Mouse (Mus musculus) hindbrain, embryonic 15.5 days (tissue): ENCODE results near the gene Nup93. TPM values are rescaled to one million over a fixed set of nuclear protein-coding genes. Genes with fewer than 3 reads are reported as not detected.

Source experiments
- ATAC-seq: fragments of 200-750 bp; cut with Nextera tagmentation; 2 replicates; pipeline ENCODE4 v1.8.0; 2017; ENCODE audit warnings: low read depth, moderate number of reproducible peaks, moderate TSS enrichment; ENCODE audit not compliant: low FRiP score
- H3K27ac ChIP-seq: fragments of 300-500 bp; sonication (generic); replicated peaks from 2 replicates; pipeline ENCODE4 v1.5.1; 2015; ENCODE audit warnings: mild to moderate bottlenecking, inconsistent platforms
- H3K27me3 ChIP-seq: fragments of 300-500 bp; sonication (generic); 2 replicates; pipeline ENCODE4 v1.6.1; 2015; ENCODE audit warnings: control low read depth, inconsistent platforms
- H3K36me3 ChIP-seq: fragments of 300-500 bp; sonication (generic); 2 replicates; pipeline ENCODE4 v1.6.1; 2015; ENCODE audit warnings: control low read depth, inconsistent platforms
- H3K4me1 ChIP-seq: fragments of 300-500 bp; sonication (generic); replicated peaks from 2 replicates; pipeline ENCODE4 v1.6.1; 2015; ENCODE audit warnings: control low read depth, inconsistent platforms
- H3K4me2 ChIP-seq: fragments of 300-500 bp; sonication (generic); 2 replicates; pipeline ENCODE4 v1.6.1; 2015; ENCODE audit warnings: moderate library complexity, mild to moderate bottlenecking, inconsistent platforms
- H3K4me3 ChIP-seq: fragments of 300-500 bp; sonication (generic); 2 replicates; pipeline ENCODE4 v1.5.1; 2015; ENCODE audit warnings: mild to moderate bottlenecking, inconsistent platforms
- H3K9ac ChIP-seq: fragments of 300-500 bp; sonication (generic); 2 replicates; pipeline ENCODE4 v1.6.1; 2015; ENCODE audit warnings: inconsistent platforms
- H3K9me3 ChIP-seq: fragments of 300-500 bp; sonication (generic); 2 replicates; pipeline ENCODE4 v1.6.1; 2016; ENCODE audit warnings: control low read depth, inconsistent platforms
- WGBS: fragments of 180-500 bp; shearing (Covaris S2); methylation state at CpG from one replicate; pipeline ENCODE4 v1.1.7; 2015; 5-methylcytosine and 5-hydroxymethylcytosine counted together
- polyA plus RNA-seq: library from polyadenylated mRNA; unstranded; fragments of >200 nt; fragmentation: Nextera tagmentation; extraction: Ambion mirVana; gene quantifications from 2 replicates; pipeline ENCODE4 v1.2.1, GENCODE M21; 2015

Nup93 gene
- polyA plus RNA-seq, 1 experiment from 2014 or later, result 58.9 TPM

- Histone ChIP-seq H3K27ac (no peak overlapping the region), H3K4me3 (no peak overlapping the region), H3K36me3 (peaks cover 91% of the 10 kb centered on the region), H3K9ac (no peak overlapping the region), H3K9me3 (no peaks in the 10 kb centered on the region), H3K27me3 (no peaks in the 10 kb centered on the region), H3K4me2 (no peak overlapping the region), H3K4me1 (no peaks in the 10 kb centered on the region)
- 89% methylated on average over 7 of the region's 7 CpGs for WGBS
- ATAC-seq, result no peak
Observed at GRCm38 (mm10) chr8:94306989-94307513, 92.7 kb downstream of the Nup93 start.

GRCm38 (mm10) chr8:94307652-94308051 is 93.3 kb downstream of the Nup93 start:
- WGBS, result 82% methylated on average over 9 of the region's 9 CpGs
- Histone ChIP-seq H3K9ac (no peak overlapping the region), H3K9me3 (no peaks in the 10 kb centered on the region), H3K4me1 (no peaks in the 10 kb centered on the region), H3K4me3 (no peak overlapping the region), H3K4me2 (no peak overlapping the region), H3K27ac (no peak overlapping the region), H3K27me3 (no peaks in the 10 kb centered on the region), H3K36me3 (peaks cover 91% of the 10 kb centered on the region)
- ATAC-seq, result no peak

GRCm38 (mm10) chr8:94314069-94314468 is 99.7 kb downstream of the Nup93 start:
- WGBS, result 88% methylated on average over 2 of the region's 2 CpGs
- Histone ChIP-seq H3K9me3 (no peaks in the 10 kb centered on the region), H3K27me3 (no peaks in the 10 kb centered on the region), H3K4me1 (no peaks in the 10 kb centered on the region), H3K4me3 (no peak overlapping the region), H3K27ac (no peak overlapping the region), H3K4me2 (no peak overlapping the region), H3K9ac (no peak overlapping the region), H3K36me3 (peaks cover 81% of the 10 kb centered on the region)
- no peak for ATAC-seq

GRCm38 (mm10) chr8:94317249-94317648 is 102.9 kb downstream of the Nup93 start:
- no peak for ATAC-seq
- Histone ChIP-seq H3K4me2 (no peak overlapping the region), H3K36me3 (peaks cover 66% of the 10 kb centered on the region), H3K4me1 (no peaks in the 10 kb centered on the region), H3K27me3 (no peaks in the 10 kb centered on the region), H3K4me3 (no peak overlapping the region), H3K27ac (no peak overlapping the region), H3K9me3 (no peaks in the 10 kb centered on the region), H3K9ac (no peak overlapping the region)
- 92% methylated on average over 2 of the region's 2 CpGs for WGBS

- Histone ChIP-seq H3K36me3 (peaks cover 63% of the 10 kb centered on the region), H3K9me3 (no peaks in the 10 kb centered on the region), H3K4me1 (no peaks in the 10 kb centered on the region), H3K4me2 (no peak overlapping the region), H3K4me3 (no peak overlapping the region), H3K9ac (no peak overlapping the region), H3K27ac (no peak overlapping the region), H3K27me3 (no peaks in the 10 kb centered on the region)
- WGBS, result 100% methylated on average over 2 of the region's 2 CpGs
- ATAC-seq, result no peak
Observed at GRCm38 (mm10) chr8:94317691-94318090, 103.3 kb downstream of the Nup93 start.

GRCm38 (mm10) chr8:94320036-94320435 is 105.7 kb downstream of the Nup93 start:
- Histone ChIP-seq H3K9ac (no peak overlapping the region), H3K9me3 (no peaks in the 10 kb centered on the region), H3K27me3 (no peaks in the 10 kb centered on the region), H3K27ac (no peak overlapping the region), H3K4me2 (no peak overlapping the region), H3K4me3 (no peak overlapping the region), H3K4me1 (no peaks in the 10 kb centered on the region), H3K36me3 (peaks cover 48% of the 10 kb centered on the region)
- ATAC-seq, result no peak
- WGBS, result 78% methylated on average over 2 of the region's 2 CpGs

- Histone ChIP-seq H3K27ac (no peak overlapping the region), H3K4me2 (no peak overlapping the region), H3K27me3 (no peaks in the 10 kb centered on the region), H3K4me3 (no peak overlapping the region), H3K9ac (no peak overlapping the region), H3K36me3 (peaks cover 30% of the 10 kb centered on the region), H3K4me1 (no peaks in the 10 kb centered on the region), H3K9me3 (no peaks in the 10 kb centered on the region)
- no peak for ATAC-seq
- WGBS, result 82% methylated on average over 4 of the region's 4 CpGs
Observed at GRCm38 (mm10) chr8:94322083-94322482, 107.7 kb downstream of the Nup93 start.

- no peak overlapping the region for H3K9ac ChIP-seq
- no peak overlapping the region for H3K4me2 ChIP-seq
- no peaks in the 10 kb centered on the region for H3K9me3 ChIP-seq
- no peak for ATAC-seq
- peaks cover 25% of the 10 kb centered on the region for H3K36me3 ChIP-seq
- 91% methylated on average over 6 of the region's 6 CpGs for WGBS
- no peaks in the 10 kb centered on the region; the same call in 1 of the 2 replicates for H3K4me1 ChIP-seq
- no peak overlapping the region for H3K4me3 ChIP-seq
- no peak overlapping the region for H3K27ac ChIP-seq
- no peaks in the 10 kb centered on the region for H3K27me3 ChIP-seq
Observed at GRCm38 (mm10) chr8:94323041-94323440, 108.7 kb downstream of the Nup93 start.

GRCm38 (mm10) chr8:94324071-94324470 is 109.7 kb downstream of the Nup93 start:
- H3K9ac ChIP-seq, result no peak overlapping the region
- ATAC-seq, result no peak
- H3K27me3 ChIP-seq, result no peaks in the 10 kb centered on the region
- H3K4me3 ChIP-seq, result no peak overlapping the region
- H3K36me3 ChIP-seq, result peaks cover 15% of the 10 kb centered on the region
- WGBS, result 66% methylated on average over 12 of the region's 12 CpGs
- H3K9me3 ChIP-seq, result no peaks in the 10 kb centered on the region
- H3K4me2 ChIP-seq, result no peak overlapping the region
- H3K4me1 ChIP-seq, result no peaks in the 10 kb centered on the region; the same call in 1 of the 2 replicates
- no peak overlapping the region for H3K27ac ChIP-seq

GRCm38 (mm10) chr8:94326016-94326415 is 111.7 kb downstream of the Nup93 start:
- H3K9ac ChIP-seq, result no peak overlapping the region
- H3K36me3 ChIP-seq, result 0 out of 2 replicates have a peak, but pooled peaks cover 3% of the 10 kb centered on the region
- no peaks in the 10 kb centered on the region for H3K9me3 ChIP-seq
- whole genome bisulfite sequencing, result 74% methylated on average over 4 of the region's 4 CpGs
- no peak overlapping the region for H3K27ac ChIP-seq
- H3K4me2 ChIP-seq, result no peak overlapping the region
- H3K4me1 ChIP-seq, result no peaks in the 10 kb centered on the region; the same call in 1 of the 2 replicates
- no peak for ATAC-seq
- no peak overlapping the region for H3K4me3 ChIP-seq
- no peaks in the 10 kb centered on the region for H3K27me3 ChIP-seq

GRCm38 (mm10) chr8:94328932-94329728 is 114.8 kb downstream of the Nup93 start, which contains the start of gene Slc12a3:
Gene Slc12a3, plus strand, starts transcription at chr8:94329201.
- no peaks in the 10 kb centered on the region for H3K36me3 ChIP-seq
- 83% methylated on average over 21 of the region's 21 CpGs for WGBS
- no peak within 1 kb of the TSS for H3K4me3 ChIP-seq
- ATAC-seq, result no peak
- H3K9ac ChIP-seq, result no peak within 1 kb of the TSS
- H3K4me1 ChIP-seq, result no peaks in the 10 kb centered on the region; the same call in 1 of the 2 replicates
- H3K9me3 ChIP-seq, result no peaks in the 10 kb centered on the region
- H3K27me3 ChIP-seq, result no peaks in the 10 kb centered on the region
- no peak within 1 kb of the TSS for H3K27ac ChIP-seq
- no peak within 1 kb of the TSS for H3K4me2 ChIP-seq

- ATAC-seq, result peak; percentile 71
- H3K4me1 ChIP-seq, result no peaks in the 10 kb centered on the region; the same call in 1 of the 2 replicates
- H3K9ac ChIP-seq, result no peak overlapping the region
- H3K4me3 ChIP-seq, result no peak overlapping the region
- no peaks in the 10 kb centered on the region for H3K36me3 ChIP-seq
- no peaks in the 10 kb centered on the region for H3K27me3 ChIP-seq
- H3K9me3 ChIP-seq, result no peaks in the 10 kb centered on the region
- no peak overlapping the region for H3K4me2 ChIP-seq
- 34% methylated on average over 4 of the region's 4 CpGs for WGBS
- H3K27ac ChIP-seq, result no peak overlapping the region
Observed at GRCm38 (mm10) chr8:94330733-94331132, 116.4 kb downstream of the Nup93 start.
